Mouse (Mus musculus): ENCODE data around the gene Map2k2. TPM values are rescaled to one million over a fixed set of nuclear protein-coding genes. Genes with fewer than 3 reads are reported as not detected.
A peak's percentile ranks its signal among the peaks of the same experiment; 100 is the strongest.
"Not testable (repeated sequence)": the region's sequence is repeated elsewhere in the genome, so short reads cannot be mapped to it uniquely, and the experiment has no call there.

Map2k2 gene
- polyA plus RNA-seq (2011; ENCODE audit: insufficient read depth, insufficient read length, low read depth, missing spikeins), result 46.3 and 53.0 TPM in 2 replicates

DNA sequence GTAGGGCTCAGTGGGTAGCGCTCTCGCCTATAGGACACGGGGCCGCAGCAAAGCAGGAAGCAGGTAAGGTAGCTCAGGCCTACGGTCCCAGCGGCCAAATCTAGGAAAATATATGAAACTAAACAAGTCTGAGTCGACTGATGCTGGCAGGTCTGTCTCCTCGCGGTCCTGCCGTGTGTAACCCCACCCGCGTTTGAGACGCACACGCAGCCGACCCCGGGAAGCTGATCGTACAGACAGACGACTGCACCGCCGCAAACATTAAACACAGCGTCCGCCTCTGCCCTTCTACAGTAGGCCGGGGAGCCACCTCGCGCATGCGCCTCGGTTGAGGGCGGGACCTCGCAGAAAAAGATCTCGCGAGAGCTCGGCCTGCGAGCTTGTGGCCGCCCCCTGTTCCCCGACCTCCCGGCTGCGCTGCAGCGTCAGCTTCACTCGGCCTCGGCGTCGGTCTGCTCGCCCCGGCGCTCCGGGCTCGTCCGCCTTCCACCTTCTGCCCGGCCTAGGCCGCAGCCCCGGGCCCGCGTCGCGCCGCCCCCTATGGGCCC, at the start of gene Map2k2:
Gene Map2k2 (plus strand): TSS at position 351 of the 548 bp plus-strand sequence.
- peak within 1 kb of the TSS; percentile 92 for H3K9ac ChIP-seq (ENCODE audit: low read depth, poor library complexity, severe bottlenecking)
- TF ChIP-seq EP300 (IDR thresholded peaks at IDR 0.05; ENCODE audit: insufficient read depth, low read depth, low read length), result 0 out of 2 replicates have a peak, but pooled peaks have one; percentile 42
- TF ChIP-seq CTCF (IDR thresholded peaks at IDR 0.05; ENCODE audit: low read depth, low read length), result no peak
- TF ChIP-seq POLR2A (IDR thresholded peaks at IDR 0.05; ENCODE audit: insufficient read depth, low read length), result peak; percentile 98
- peak within 1 kb of the TSS; percentile 85 for H3K27ac ChIP-seq (ENCODE audit: insufficient read depth, low read length)
- H3K4me1 ChIP-seq (ENCODE audit: control insufficient read depth, insufficient read depth, low read length), result no peaks in the 10 kb centered on the region
- peak within 1 kb of the TSS; percentile 96 for H3K4me3 ChIP-seq (ENCODE audit: low read depth, low read length)
- no peaks in the 10 kb centered on the region for H3K27me3 ChIP-seq (ENCODE audit: control insufficient read depth, insufficient read depth, low read length, poor library complexity, severe bottlenecking)
- H3K36me3 ChIP-seq (ENCODE audit: control insufficient read depth, insufficient read depth, low read length, poor library complexity, severe bottlenecking), result peaks cover 6% of the 10 kb centered on the region
- H3K9me3 ChIP-seq (replicated peaks; ENCODE audit: control insufficient read depth, insufficient read depth, low read length, poor library complexity, severe bottlenecking), result no peaks in the 10 kb centered on the region

DNA sequence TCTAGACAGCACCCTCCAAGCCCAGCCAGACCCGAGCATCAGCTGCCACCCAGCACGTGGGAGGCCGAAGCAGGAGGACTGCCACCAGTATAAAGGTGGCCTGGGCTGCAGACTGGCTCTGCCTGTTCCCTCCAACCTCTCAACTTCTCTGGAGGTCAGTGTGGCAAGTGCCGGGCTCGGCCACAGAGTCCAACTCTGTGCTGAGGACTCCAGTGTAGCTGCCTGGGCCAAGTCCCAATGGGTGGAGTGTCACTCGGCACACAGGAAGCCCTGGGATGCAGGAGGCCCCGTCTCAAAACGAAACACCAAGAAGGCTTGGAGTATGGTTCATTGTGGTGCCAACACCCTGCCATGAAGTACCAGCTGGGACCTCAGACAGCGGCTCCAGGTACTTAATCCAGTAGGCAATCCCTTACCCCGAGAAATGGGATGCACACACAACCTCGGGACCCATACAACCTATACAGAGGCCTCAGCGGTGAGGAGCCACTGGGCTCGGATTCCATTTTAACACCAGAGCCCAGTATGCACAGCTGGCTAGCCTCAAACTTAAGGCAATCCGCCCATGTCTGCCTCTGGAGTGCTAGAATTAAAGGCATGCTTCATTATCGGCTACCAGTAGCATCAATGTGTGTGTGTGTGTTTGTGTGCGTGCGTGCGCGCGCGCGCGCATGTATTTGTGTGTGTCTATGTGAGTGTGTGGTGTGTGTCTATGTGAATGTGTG, 48.1 kb upstream of the Map2k2 start:
- H3K9me3 ChIP-seq (replicated peaks; ENCODE audit: control insufficient read depth, insufficient read depth, low read length, poor library complexity, severe bottlenecking), result no peaks in the 10 kb centered on the region
- no peaks in the 10 kb centered on the region for H3K36me3 ChIP-seq (ENCODE audit: control insufficient read depth, insufficient read depth, low read length, poor library complexity, severe bottlenecking)
- no peak overlapping the region for H3K9ac ChIP-seq (ENCODE audit: low read depth, poor library complexity, severe bottlenecking)
- TF ChIP-seq CTCF (IDR thresholded peaks at IDR 0.05; ENCODE audit: low read depth, low read length) (no peak), POLR2A (IDR thresholded peaks at IDR 0.05; ENCODE audit: insufficient read depth, low read length) (no peak), EP300 (IDR thresholded peaks at IDR 0.05; ENCODE audit: insufficient read depth, low read depth, low read length) (no peak)
- H3K27me3 ChIP-seq (ENCODE audit: control insufficient read depth, insufficient read depth, low read length, poor library complexity, severe bottlenecking), result no peaks in the 10 kb centered on the region
- no peak overlapping the region for H3K27ac ChIP-seq (ENCODE audit: insufficient read depth, low read length)
- no peak overlapping the region for H3K4me3 ChIP-seq (ENCODE audit: low read depth, low read length)
- H3K4me1 ChIP-seq (ENCODE audit: control insufficient read depth, insufficient read depth, low read length), result peaks cover 2% of the 10 kb centered on the region

DNA sequence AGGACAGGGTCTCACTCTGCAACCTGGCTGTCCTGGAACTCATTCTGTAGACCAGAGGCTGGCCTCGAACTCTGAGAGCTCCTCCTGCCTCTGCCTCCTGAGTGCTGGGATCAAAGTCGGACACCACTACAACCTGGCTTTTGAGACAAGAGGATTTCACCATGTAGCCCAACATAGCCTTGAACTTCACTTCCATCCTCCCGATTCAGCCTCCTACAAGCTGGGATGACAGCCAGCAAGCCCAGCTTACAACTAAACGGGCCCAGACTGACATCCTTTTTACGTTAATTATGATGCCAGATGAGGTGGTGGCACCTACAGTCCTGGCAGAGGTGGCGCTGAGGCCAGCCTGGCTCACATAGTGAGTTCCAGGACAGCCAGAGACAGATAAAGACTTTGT, 46.8 kb upstream of the Map2k2 start:
- no peaks in the 10 kb centered on the region for H3K27me3 ChIP-seq (ENCODE audit: control insufficient read depth, insufficient read depth, low read length, poor library complexity, severe bottlenecking)

DNA sequence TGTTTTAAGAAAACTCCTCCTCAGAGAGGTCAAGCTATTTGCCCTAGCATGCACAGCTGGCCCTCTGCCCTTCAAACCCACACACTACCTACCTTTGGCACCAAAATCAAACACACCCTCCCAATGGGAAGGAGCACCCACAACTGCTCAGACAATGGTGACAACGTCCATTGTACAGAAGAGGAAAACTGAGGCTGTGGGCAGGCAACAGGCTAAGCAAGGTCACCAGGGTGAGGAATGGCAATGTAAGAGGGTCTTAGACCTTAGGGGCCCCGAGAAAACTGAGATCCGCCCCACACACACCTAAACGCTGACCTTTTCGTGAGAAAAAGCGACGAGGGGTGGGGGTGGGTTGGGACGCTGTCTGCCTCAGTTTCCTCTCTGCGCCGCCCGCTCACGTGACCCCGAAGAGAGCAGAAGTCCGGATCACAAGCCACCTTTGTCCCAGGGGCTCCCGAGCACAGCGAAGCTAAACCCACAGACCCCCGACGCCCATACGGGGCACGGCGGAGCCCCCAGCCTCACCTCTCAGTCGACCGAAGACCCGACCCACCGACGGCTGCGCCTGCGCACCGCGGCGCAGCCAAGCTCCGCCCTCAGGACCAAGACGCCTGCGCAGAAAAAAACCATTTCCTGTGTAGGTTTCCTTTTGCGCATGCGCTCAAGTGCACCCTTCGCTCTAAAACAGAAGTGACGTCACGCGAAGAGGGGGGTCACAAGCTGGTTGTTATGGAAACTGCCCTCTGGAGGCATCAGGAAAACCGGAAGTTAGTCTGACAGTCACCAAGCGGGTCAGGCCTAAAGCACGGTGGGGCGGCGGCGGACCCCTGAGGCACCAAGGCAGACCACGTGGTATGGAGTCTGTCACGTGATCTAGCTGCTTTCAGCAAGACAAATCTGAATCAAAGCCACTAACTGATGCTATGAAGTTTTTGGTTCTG, 45.8 kb upstream of the Map2k2 start, which contains the start of gene Sgta:
Gene Sgta (minus strand): TSS at position 579 of the 941 bp plus-strand sequence.
- H3K27ac ChIP-seq (ENCODE audit: insufficient read depth, low read length), result peak within 1 kb of the TSS; percentile 7; the same call in 1 of the 2 replicates
- H3K27me3 ChIP-seq (ENCODE audit: control insufficient read depth, insufficient read depth, low read length, poor library complexity, severe bottlenecking), result no peaks in the 10 kb centered on the region

More for the DNA sequence above, 46.8 kb upstream of the Map2k2 start:
- peaks cover 2% of the 10 kb centered on the region for H3K4me1 ChIP-seq (ENCODE audit: control insufficient read depth, insufficient read depth, low read length)
- H3K9ac ChIP-seq (ENCODE audit: low read depth, poor library complexity, severe bottlenecking), result peak overlapping the region; percentile 91; the same call in 1 of the 2 replicates
- H3K9me3 ChIP-seq (replicated peaks; ENCODE audit: control insufficient read depth, insufficient read depth, low read length, poor library complexity, severe bottlenecking), result no peaks in the 10 kb centered on the region
- no peak overlapping the region for H3K27ac ChIP-seq (ENCODE audit: insufficient read depth, low read length)
- H3K36me3 ChIP-seq (ENCODE audit: control insufficient read depth, insufficient read depth, low read length, poor library complexity, severe bottlenecking), result no peaks in the 10 kb centered on the region
- no peak for TF ChIP-seq EP300 (IDR thresholded peaks at IDR 0.05; ENCODE audit: insufficient read depth, low read depth, low read length)
- no peak for TF ChIP-seq CTCF (IDR thresholded peaks at IDR 0.05; ENCODE audit: low read depth, low read length)
- no peak for TF ChIP-seq POLR2A (IDR thresholded peaks at IDR 0.05; ENCODE audit: insufficient read depth, low read length)
- peak overlapping the region; percentile 96 for H3K4me3 ChIP-seq (ENCODE audit: low read depth, low read length)

DNA sequence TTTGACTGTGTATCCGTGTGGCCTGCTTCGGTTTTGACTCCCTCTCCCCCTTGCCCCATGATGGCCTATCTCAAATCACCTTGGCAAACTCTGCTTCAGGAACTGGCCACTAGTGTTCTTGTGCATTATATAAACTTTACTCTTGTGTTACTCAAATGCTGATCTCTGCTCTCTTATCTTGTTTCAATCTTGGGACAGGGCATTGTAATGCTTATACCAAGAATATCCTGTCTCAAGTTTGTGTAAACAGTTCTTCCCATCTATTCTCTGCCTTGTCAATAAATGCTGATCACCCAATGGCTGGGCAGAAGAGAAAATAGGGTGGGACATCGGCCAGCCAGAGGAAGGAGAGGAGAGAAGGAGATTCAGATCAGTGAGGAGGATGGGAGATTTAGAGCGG, 43.0 kb upstream of the Map2k2 start:
- Histone ChIP-seq H3K9ac (ENCODE audit: low read depth, poor library complexity, severe bottlenecking) (no peak overlapping the region), H3K9me3 (replicated peaks; ENCODE audit: control insufficient read depth, insufficient read depth, low read length, poor library complexity, severe bottlenecking) (no peaks in the 10 kb centered on the region), H3K4me1 (ENCODE audit: control insufficient read depth, insufficient read depth, low read length) (peaks cover 2% of the 10 kb centered on the region), H3K27me3 (ENCODE audit: control insufficient read depth, insufficient read depth, low read length, poor library complexity, severe bottlenecking) (no peaks in the 10 kb centered on the region), H3K4me3 (ENCODE audit: low read depth, low read length) (no peak overlapping the region), H3K36me3 (ENCODE audit: control insufficient read depth, insufficient read depth, low read length, poor library complexity, severe bottlenecking) (no peaks in the 10 kb centered on the region), H3K27ac (ENCODE audit: insufficient read depth, low read length) (0 out of 2 replicates have a peak overlapping the region, but pooled peaks have one; percentile 13)
- TF ChIP-seq CTCF (IDR thresholded peaks at IDR 0.05; ENCODE audit: low read depth, low read length) (no peak), EP300 (IDR thresholded peaks at IDR 0.05; ENCODE audit: insufficient read depth, low read depth, low read length) (no peak), POLR2A (IDR thresholded peaks at IDR 0.05; ENCODE audit: insufficient read depth, low read length) (no peak)

More for the DNA sequence above, 45.8 kb upstream of the Map2k2 start, which contains the start of gene Sgta:
- Histone ChIP-seq H3K4me1 (ENCODE audit: control insufficient read depth, insufficient read depth, low read length) (peaks cover 2% of the 10 kb centered on the region), H3K9ac (ENCODE audit: low read depth, poor library complexity, severe bottlenecking) (peak within 1 kb of the TSS; percentile 91), H3K9me3 (replicated peaks; ENCODE audit: control insufficient read depth, insufficient read depth, low read length, poor library complexity, severe bottlenecking) (no peaks in the 10 kb centered on the region), H3K36me3 (ENCODE audit: control insufficient read depth, insufficient read depth, low read length, poor library complexity, severe bottlenecking) (no peaks in the 10 kb centered on the region), H3K4me3 (ENCODE audit: low read depth, low read length) (peak within 1 kb of the TSS; percentile 96)
- TF ChIP-seq POLR2A (IDR thresholded peaks at IDR 0.05; ENCODE audit: insufficient read depth, low read length), result peak; percentile 75
- 0 out of 2 replicates have a peak, but pooled peaks have one; percentile 55 for TF ChIP-seq EP300 (IDR thresholded peaks at IDR 0.05; ENCODE audit: insufficient read depth, low read depth, low read length)
- no peak for TF ChIP-seq CTCF (IDR thresholded peaks at IDR 0.05; ENCODE audit: low read depth, low read length)

DNA sequence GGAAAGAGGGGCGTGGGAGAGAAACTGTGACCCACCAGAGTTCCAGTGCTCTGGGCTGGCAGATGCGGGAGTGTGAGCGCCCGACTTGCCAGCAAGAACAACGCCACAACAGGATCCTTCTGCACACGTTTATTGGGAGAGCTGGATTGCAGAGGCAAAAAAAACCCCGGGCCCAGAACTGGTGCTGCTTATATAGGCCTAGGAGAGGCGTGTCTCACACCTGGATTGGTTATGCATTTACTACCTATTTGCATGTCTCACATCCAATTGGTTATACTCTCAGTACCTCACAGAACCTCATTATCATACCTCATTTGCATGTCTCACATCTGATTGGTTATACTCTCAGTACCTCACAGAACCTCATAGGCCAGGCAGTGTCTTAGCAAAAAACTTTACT, 41.2 kb upstream of the Map2k2 start:
- not testable (repeated sequence) for H3K36me3 ChIP-seq (ENCODE audit: control insufficient read depth, insufficient read depth, low read length, poor library complexity, severe bottlenecking); H3K9me3 ChIP-seq (replicated peaks; ENCODE audit: control insufficient read depth, insufficient read depth, low read length, poor library complexity, severe bottlenecking); H3K9ac ChIP-seq (ENCODE audit: low read depth, poor library complexity, severe bottlenecking); H3K27me3 ChIP-seq (ENCODE audit: control insufficient read depth, insufficient read depth, low read length, poor library complexity, severe bottlenecking); H3K4me1 ChIP-seq (ENCODE audit: control insufficient read depth, insufficient read depth, low read length); H3K4me3 ChIP-seq (ENCODE audit: low read depth, low read length); H3K27ac ChIP-seq (ENCODE audit: insufficient read depth, low read length)
